Mouse (Mus musculus): ENCODE data around the gene Psmd4. TPM values are rescaled to one million over a fixed set of nuclear protein-coding genes. Genes with fewer than 3 reads are reported as not detected.

Gene Psmd4
- polyA plus RNA-seq, 1 experiment from 2014 or later = 138 TPM

DNA sequence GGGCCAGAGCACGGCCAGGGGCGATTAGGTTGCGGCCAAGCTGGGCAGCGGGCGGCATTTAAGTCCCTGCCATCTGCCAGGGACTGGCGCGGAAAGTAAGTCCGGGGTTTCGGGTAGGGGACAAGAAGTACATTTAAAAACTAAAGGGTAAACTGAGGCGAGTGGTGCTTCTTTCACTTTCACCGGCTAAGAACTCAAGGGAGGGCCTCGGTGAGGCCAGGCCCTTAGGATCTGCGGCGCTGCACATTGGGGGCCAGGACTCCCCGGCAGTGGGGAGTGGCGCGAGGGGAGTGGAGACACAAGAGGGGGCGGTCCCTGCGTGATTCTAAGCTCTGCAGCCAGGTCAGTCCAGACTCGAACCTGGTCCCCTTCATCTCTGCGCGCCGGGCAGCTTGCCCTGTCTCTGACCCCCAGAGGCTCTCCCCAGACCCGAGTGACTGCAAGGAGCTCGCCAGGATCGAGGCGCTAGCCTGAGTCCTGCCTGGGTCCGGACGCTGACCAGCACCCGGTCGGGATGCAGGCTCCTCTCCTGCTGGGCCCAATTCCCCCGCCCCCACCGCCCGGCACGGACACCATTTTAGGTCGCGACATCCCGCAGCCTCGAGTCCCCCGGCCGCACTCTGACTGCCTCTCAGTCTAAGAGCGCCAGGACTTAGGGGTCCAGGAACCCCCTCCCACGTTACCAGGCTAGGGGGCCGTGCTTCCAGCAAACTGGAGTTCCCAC lies 27.8 kb downstream of the Psmd4 start:
- Histone ChIP-seq H3K4me3 (ENCODE audit: inconsistent target) (peak overlapping the region; percentile 75), H3K79me2 (ENCODE audit: inconsistent target) (peaks cover 19% of the 10 kb centered on the region; the same call in 1 of the 2 replicates), H3K27ac (0 out of 2 replicates have a peak overlapping the region, but pooled peaks have one; percentile 8), H3K36me3 (ENCODE audit: inconsistent target) (peaks cover 23% of the 10 kb centered on the region)
- WGBS (ENCODE audit: missing documents) = 5% methylated on average over 43 of the region's 44 CpGs

DNA sequence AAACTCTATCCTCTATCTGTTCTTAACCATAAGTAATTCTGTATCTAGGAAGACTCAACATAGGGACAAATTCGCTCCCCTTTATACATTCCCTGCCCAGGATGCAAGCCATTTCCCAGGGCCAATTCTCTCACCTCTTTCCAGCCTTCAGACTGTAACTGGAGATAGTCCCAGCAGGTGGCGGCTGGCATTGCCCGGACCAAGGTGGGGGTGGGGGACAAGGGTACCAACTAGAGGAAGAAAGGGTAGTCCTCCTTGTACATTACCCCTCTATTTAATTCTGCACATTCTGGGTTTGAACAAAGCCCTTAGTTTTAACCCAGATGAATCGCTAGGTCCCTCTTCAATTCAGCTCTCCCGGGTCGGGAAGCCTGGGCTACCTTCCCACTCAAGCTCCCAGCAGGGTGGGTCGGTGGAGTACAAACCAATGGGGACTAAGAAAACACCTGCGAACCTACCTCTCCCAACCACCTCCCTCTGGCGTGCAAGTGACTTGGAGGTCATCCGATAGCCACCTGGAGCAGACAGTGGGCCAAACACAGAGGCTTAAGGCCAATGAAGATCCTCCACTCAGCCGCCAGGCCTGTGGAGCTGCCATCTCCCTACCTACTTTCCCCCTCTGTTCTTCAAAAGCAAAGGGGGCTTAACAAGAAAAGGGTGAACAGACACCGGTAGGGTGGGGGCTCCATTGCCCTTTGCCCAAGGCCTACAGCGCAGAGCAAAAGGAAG lies 28.6 kb downstream of the Psmd4 start:
- no peak overlapping the region for H3K27ac ChIP-seq
- 48% methylated on average over 13 of the region's 13 CpGs for WGBS (ENCODE audit: missing documents)

DNA sequence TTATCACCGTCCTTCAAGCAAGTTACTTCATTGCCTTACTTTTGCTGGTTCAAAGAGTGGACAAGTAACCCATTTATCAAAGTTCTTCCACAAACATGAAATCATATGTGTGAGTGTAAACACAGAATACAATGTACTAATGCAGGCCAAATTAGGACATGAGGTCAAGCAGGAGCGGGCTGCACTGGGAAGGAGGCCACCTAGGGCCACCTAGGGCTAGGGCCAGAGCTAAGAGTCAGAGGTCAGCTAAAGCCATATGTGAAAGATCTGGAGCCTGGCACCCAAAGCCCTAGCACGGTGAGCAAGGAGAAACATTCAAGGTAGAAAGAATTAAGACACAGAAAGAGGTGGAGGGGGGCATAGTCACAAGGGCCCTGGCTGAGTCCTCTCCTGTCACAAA lies 29.4 kb downstream of the Psmd4 start:
- Histone ChIP-seq H3K4me3 (ENCODE audit: inconsistent target) (no peak overlapping the region), H3K36me3 (ENCODE audit: inconsistent target) (peaks cover 39% of the 10 kb centered on the region)
- 100% methylated on average over 3 of the region's 3 CpGs for WGBS (ENCODE audit: missing documents)

More for the DNA sequence above, 28.6 kb downstream of the Psmd4 start:
- Histone ChIP-seq H3K79me2 (ENCODE audit: inconsistent target) (peaks cover 19% of the 10 kb centered on the region; the same call in 1 of the 2 replicates), H3K36me3 (ENCODE audit: inconsistent target) (peaks cover 30% of the 10 kb centered on the region), H3K4me3 (ENCODE audit: inconsistent target) (peak overlapping the region; percentile 75)

DNA sequence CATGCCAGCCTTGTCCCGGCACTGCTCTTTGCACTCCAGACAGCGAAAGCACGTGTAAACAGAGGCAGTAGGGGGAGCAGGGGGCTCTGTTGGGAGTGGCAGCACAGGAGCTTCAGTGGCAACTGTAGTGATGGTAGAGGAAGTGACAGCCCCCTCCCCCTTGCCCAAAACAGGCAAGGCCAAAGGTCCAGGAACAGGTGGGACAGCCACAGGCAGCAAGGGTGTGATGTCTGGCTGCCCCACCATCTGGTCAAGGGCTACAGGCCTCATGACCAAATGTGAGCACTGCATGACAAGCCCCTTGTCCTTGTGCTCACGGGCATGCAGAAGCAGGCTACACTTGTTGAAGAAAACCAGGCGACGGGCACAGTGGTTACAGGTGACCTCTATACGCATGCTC lies 32.0 kb downstream of the Psmd4 start:
- Histone ChIP-seq H3K27ac (no peak overlapping the region), H3K4me3 (ENCODE audit: inconsistent target) (no peak overlapping the region), H3K36me3 (ENCODE audit: inconsistent target) (peaks cover 59% of the 10 kb centered on the region), H3K79me2 (ENCODE audit: inconsistent target) (peaks cover 19% of the 10 kb centered on the region; the same call in 1 of the 2 replicates)
- 93% methylated on average over 7 of the region's 7 CpGs for WGBS (ENCODE audit: missing documents)

More for the DNA sequence above, 29.4 kb downstream of the Psmd4 start:
- Histone ChIP-seq H3K79me2 (ENCODE audit: inconsistent target) (peaks cover 19% of the 10 kb centered on the region; the same call in 1 of the 2 replicates), H3K27ac (no peak overlapping the region)

DNA sequence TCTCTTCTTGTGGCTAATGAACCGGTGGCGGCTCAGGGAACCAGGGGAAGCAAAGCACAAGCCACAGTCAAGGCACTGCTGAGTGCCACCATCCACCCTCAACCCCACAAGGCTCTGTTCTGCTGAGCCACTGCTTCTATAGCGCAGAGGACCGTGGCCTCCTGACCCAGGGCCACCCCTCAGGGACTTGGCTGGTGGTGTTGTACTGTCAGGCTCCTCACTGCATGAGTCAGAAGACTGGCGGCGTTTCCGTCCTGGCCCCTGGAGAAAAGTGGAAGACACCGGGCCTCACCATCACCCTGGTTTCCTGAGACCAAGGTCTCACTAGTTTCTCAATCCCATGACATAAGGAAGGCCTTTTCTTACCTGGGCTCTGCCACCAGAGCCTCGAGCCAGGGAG lies 34.7 kb downstream of the Psmd4 start:
- Histone ChIP-seq H3K36me3 (ENCODE audit: inconsistent target) (peaks cover 72% of the 10 kb centered on the region), H3K79me2 (ENCODE audit: inconsistent target) (peaks cover 1% of the 10 kb centered on the region; the same call in 1 of the 2 replicates), H3K27ac (no peak overlapping the region), H3K4me3 (ENCODE audit: inconsistent target) (no peak overlapping the region)
- 87% methylated on average over 9 of the region's 9 CpGs for WGBS (ENCODE audit: missing documents)

DNA sequence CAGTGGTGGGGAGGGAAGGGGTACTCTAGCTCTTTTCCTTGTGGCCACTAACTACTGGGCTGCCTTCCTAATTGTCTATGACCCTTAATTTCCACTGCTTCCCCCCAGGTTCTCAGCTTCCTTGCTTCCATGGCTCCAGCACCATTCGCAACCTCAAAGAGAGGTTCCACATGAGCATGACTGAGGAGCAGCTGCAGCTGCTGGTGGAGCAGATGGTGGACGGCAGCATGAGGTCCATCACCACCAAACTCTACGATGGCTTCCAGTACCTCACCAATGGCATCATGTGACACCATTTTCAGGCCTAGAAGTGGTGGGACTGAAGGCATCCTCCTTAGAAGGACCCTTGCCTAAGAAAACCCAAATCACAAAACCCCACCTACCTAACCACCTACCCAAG lies 36.8 kb downstream of the Psmd4 start:
- H3K79me2 ChIP-seq (ENCODE audit: inconsistent target) = no peaks in the 10 kb centered on the region
- peaks cover 74% of the 10 kb centered on the region for H3K36me3 ChIP-seq (ENCODE audit: inconsistent target)
- H3K4me3 ChIP-seq (ENCODE audit: inconsistent target) = no peak overlapping the region
- no peak overlapping the region for H3K27ac ChIP-seq
- WGBS (ENCODE audit: missing documents) = 94% methylated on average over 3 of the region's 3 CpGs

DNA sequence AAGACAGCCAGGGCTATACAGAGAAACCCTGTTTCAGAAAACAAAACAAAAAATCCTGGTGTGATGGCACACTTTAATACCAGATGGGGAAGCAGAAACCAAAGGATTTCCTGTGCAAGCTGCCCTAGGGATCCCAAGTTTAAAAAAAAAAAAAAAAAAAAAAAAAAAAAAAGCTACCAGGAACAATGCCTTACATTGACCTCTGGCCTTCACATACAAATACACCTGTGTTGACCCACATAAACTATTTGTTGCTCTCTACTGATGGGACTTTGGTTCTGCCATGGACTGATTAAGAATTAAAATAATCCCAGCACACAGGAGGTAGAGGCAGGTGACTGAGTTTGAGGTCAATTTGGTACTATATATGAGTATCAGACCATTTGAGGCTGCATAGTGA lies 39.1 kb downstream of the Psmd4 start:
- Histone ChIP-seq H3K27ac (no peak overlapping the region), H3K79me2 (ENCODE audit: inconsistent target) (no peaks in the 10 kb centered on the region), H3K36me3 (ENCODE audit: inconsistent target) (peaks cover 76% of the 10 kb centered on the region), H3K4me3 (ENCODE audit: inconsistent target) (no peak overlapping the region)

DNA sequence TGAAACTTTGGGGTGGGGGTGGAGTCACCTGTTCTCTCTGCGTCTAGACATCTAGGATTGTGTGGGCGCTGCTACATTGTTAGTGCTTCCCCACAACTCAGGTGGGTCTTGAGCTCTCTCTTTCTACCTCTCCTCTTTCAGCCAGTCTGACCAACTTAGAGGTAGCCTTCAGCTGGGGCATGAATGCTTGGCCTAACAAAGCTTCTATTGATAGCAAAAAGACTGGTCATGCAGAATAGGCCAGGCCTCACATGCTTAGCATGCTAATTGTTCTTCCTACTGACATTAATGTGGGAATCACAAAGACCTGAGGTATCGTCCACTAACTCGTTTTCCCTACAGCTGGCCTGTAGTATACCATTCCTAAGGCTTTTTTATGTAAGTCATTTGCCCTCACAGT lies 39.8 kb downstream of the Psmd4 start:
- no peak overlapping the region for H3K4me3 ChIP-seq (ENCODE audit: inconsistent target)
- no peak overlapping the region for H3K27ac ChIP-seq
- 96% methylated on average over 4 of the region's 4 CpGs for WGBS (ENCODE audit: missing documents)
- no peaks in the 10 kb centered on the region for H3K79me2 ChIP-seq (ENCODE audit: inconsistent target)
- peaks cover 74% of the 10 kb centered on the region for H3K36me3 ChIP-seq (ENCODE audit: inconsistent target)

DNA sequence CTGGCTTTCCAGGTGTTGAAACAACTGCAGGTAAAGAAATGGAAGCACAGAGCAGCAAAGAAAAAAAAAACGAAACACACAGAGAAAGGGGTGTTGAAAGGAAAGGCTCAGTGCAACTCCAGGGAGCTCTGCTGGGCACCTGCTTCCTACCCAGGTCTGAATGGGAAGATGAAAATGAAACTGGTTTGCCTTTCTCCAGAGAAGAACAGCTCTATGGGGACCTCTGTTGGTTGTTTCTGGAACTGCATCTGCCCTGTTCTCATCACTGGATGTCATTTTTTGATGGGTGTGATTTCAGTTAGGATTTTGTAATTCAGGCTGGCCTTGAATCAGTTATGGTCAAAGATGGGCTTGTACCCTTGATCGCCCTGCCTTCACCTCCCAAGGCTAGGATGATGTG lies 45.5 kb downstream of the Psmd4 start:
- Histone ChIP-seq H3K27ac (peak overlapping the region; percentile 2; the same call in 1 of the 2 replicates), H3K4me3 (ENCODE audit: inconsistent target) (no peak overlapping the region), H3K36me3 (ENCODE audit: inconsistent target) (peaks cover 43% of the 10 kb centered on the region), H3K79me2 (ENCODE audit: inconsistent target) (peaks cover 10% of the 10 kb centered on the region; the same call in 1 of the 2 replicates)
- 28% methylated on average over 2 of the region's 2 CpGs for WGBS (ENCODE audit: missing documents)

DNA sequence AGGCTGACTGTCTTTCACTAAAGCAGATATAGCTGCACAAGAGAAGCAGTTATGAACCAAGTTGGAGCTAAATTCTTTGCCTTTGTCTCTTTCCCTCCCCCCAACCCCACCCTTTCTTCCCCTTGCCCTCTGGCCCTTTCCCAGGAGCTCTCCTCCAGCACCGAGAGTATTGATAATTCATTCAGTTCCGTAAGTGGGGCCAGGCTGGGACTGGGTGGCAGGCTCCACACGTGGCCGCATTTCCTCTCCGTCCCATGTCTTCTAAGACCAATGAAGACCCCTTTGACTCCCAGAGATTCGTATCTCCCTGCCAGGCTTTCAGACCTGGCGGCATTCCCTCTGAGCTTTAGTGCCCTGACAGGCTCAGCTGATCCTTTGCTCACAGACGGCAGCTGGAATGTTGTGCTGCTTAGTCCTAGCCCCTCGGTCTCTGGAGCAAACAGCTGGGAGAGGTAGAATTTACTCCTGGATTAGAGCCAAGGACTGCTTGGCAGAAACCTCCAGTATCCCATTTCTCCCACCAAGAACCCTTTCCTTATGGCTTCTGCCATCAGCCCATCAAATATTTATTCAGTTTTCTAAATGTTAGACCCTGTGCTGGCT lies 53.2 kb downstream of the Psmd4 start:
- no peak overlapping the region for H3K4me3 ChIP-seq (ENCODE audit: inconsistent target)
- 98% methylated on average over 9 of the region's 9 CpGs for WGBS (ENCODE audit: missing documents)
- H3K36me3 ChIP-seq (ENCODE audit: inconsistent target) = peaks cover 26% of the 10 kb centered on the region; the same call in 1 of the 2 replicates
- H3K27ac ChIP-seq = no peak overlapping the region
- peaks cover 54% of the 10 kb centered on the region for H3K79me2 ChIP-seq (ENCODE audit: inconsistent target)

DNA sequence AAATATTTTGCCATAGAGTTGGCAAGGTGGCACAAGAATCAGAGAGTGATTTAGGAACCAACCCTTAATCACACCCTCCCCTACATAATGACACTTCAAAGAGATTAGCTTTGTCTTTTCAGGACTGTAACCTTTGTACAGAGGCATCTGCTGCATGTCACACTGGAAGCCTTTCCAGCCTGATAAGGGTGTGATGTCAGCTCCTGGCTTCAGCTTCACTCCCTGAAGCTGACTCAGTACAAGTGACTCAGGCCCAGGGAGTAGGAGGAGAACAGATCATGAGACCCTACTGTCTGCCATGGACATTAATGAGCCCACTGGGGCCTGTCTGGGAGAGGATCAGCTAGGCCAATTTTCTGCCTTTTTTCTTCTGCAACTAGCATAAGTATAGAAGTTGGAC lies 54.8 kb downstream of the Psmd4 start:
- H3K79me2 ChIP-seq (ENCODE audit: inconsistent target) = peaks cover 70% of the 10 kb centered on the region
- H3K4me3 ChIP-seq (ENCODE audit: inconsistent target) = no peak overlapping the region
- peaks cover 32% of the 10 kb centered on the region; the same call in 1 of the 2 replicates for H3K36me3 ChIP-seq (ENCODE audit: inconsistent target)
- peak overlapping the region; percentile 58 for H3K27ac ChIP-seq

DNA sequence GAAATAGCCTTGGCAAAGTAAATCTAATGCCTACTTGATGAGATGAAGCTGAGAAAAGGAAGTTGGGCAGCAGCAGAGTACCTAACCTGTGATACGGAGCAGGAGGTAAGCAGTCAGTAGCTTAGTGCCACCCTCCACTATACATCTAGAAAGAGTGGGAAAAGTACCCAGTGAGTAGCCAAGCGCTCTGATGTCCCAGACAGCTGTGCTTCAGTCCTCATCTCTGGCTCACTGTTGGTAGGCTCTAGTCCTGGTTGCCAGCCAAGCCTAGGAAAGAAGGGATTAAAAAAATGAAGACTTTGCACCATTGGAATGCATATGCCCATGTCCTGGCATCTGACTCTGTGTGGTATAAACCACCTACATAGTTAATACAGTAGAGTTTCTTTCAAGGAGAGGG lies 56.9 kb downstream of the Psmd4 start:
- H3K4me3 ChIP-seq (ENCODE audit: inconsistent target) = no peak overlapping the region
- H3K27ac ChIP-seq = no peak overlapping the region
- H3K36me3 ChIP-seq (ENCODE audit: inconsistent target) = peaks cover 33% of the 10 kb centered on the region; the same call in 1 of the 2 replicates
- WGBS (ENCODE audit: missing documents) = 95% methylated on average over 2 of the region's 2 CpGs
- H3K79me2 ChIP-seq (ENCODE audit: inconsistent target) = peaks cover 90% of the 10 kb centered on the region

DNA sequence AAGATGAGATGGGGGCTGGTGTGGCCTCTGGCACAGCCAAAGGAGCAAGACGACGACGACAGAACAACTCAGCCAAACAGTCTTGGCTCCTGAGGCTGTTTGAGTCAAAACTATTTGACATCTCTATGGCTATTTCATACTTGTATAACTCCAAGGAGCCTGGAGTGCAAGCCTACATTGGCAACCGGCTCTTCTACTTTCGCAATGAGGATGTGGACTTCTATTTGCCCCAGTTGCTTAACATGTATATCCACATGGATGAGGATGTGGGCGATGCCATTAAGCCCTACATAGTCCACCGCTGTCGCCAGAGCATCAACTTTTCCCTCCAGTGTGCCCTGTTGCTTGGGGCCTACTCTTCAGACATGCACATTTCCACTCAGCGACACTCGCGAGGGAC lies 58.1 kb downstream of the Psmd4 start:
- Histone ChIP-seq H3K36me3 (ENCODE audit: inconsistent target) (peaks cover 27% of the 10 kb centered on the region; the same call in 1 of the 2 replicates), H3K79me2 (ENCODE audit: inconsistent target) (peaks cover 94% of the 10 kb centered on the region), H3K27ac (no peak overlapping the region), H3K4me3 (ENCODE audit: inconsistent target) (no peak overlapping the region)
- WGBS (ENCODE audit: missing documents) = 80% methylated on average over 11 of the region's 11 CpGs
